ENCODE assay signal across 14 mouse cellular contexts in the genomic region with DNA sequence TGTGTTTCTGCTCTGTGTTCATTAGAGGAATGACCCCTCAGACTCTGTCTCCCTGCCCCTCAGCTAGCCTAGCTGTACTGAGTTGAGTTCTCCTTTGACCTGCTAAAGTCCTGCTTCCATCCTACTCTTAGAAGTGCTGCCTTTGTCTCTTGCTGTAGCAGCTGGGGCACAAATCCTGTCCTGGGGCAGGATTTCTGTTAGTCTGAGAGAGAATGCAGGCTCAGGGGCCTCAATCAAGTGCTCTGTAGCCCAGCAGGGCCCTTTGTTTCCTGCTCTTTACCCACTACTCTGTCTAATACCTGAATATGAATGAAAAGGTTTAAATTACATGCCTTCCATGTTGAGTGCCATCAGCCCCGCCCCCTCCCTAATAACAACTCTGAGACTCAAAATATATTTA. TPM values are rescaled to one million over a fixed set of nuclear protein-coding genes. Genes with fewer than 3 reads are reported as not detected.
DNase-seq lines count a peak whose midpoint lies in the region; TF ChIP-seq lines count a peak whose summit lies in the region.
"Had no signal": no experiment of that assay in that cellular context is flagged by ENCODE, and none has a peak within 500 bp of the region (broad histone marks: within the 10 kb centered on the region; RNA-seq: fewer than 3 reads in every experiment).

No protein-coding gene starts in this region.

- no peaks in the 10 kb centered on the region for H3K9me3 ChIP-seq in heart, embryonic 10.5 days
- H3K9me3 ChIP-seq in limb, embryonic 10.5 days (replicated peaks), result no peaks in the 10 kb centered on the region
- H3K9me3 ChIP-seq: liver, embryonic 13.5 days had no signal

- H3K4me1 ChIP-seq in heart, embryonic 10.5 days, result peaks cover 16% of the 10 kb centered on the region
- no peaks in the 10 kb centered on the region for H3K4me1 ChIP-seq in spleen, adult 2 months (ENCODE audit: control insufficient read depth, insufficient read depth, insufficient read length)
- no peaks in the 10 kb centered on the region for H3K4me1 ChIP-seq in limb, embryonic 10.5 days
- no peaks in the 10 kb centered on the region for H3K4me1 ChIP-seq in thymus, adult 2 months (replicated peaks; ENCODE audit: control insufficient read depth, insufficient read depth, low read length)

- DNase-seq in heart, embryonic 10.5 days (ENCODE audit: low spot score), result no peak
- DNase-seq in heart, adult 11 months, result no peak
- DNase-seq in spleen, adult 2 months (ENCODE audit: low read depth in 1 of 2, low spot score in 2 of 2), result no peak
- DNase-seq in spleen, postnatal 14 days (ENCODE audit: low spot score in 2 of 2), result no peak
- no peak for DNase-seq in limb, embryonic 10.5 days (ENCODE audit: low spot score)
- no peak for DNase-seq in thymus, adult 2 months
- DNase-seq in cerebellum, postnatal 25 days, result no peak
- no peak for DNase-seq in lung, postnatal 25 days (ENCODE audit: low spot score)
- DNase-seq: adrenal gland, postnatal 10 days; cerebellum, adult 11-12 months; gastrocnemius, postnatal 14 days; kidney, adult 8-10 months; liver, embryonic 13.5 days; thymus, postnatal 25 days had no signal

- H3K27ac ChIP-seq in heart, embryonic 10.5 days, result peak overlapping the region; percentile 18; the same call in 1 of the 2 replicates
- H3K27ac ChIP-seq in spleen, adult 2 months (ENCODE audit: insufficient read depth, low read length), result peak overlapping the region; percentile 9; the same call in 1 of the 2 replicates
- H3K27ac ChIP-seq in limb, embryonic 10.5 days, result 0 out of 2 replicates have a peak overlapping the region, but pooled peaks have one; percentile 7
- H3K27ac ChIP-seq in thymus, adult 2 months (ENCODE audit: control insufficient read depth, insufficient read depth, low read length), result no peak overlapping the region
- H3K27ac ChIP-seq: liver, embryonic 13.5 days had no signal

- 87% methylated on average over 1 of the region's 1 CpGs for WGBS in heart, embryonic 10.5 days
- 94% methylated on average over 1 of the region's 1 CpGs for WGBS in spleen, adult 2 months
- 87% methylated on average over 1 of the region's 1 CpGs for WGBS in limb, embryonic 10.5 days
- WGBS in thymus, adult 2 months, result 90% methylated on average over 1 of the region's 1 CpGs

- no peak overlapping the region for H3K4me3 ChIP-seq in heart, embryonic 10.5 days
- no peak overlapping the region for H3K4me3 ChIP-seq in spleen, adult 2 months (ENCODE audit: extremely low read depth, insufficient read depth, insufficient read length)
- no peak overlapping the region for H3K4me3 ChIP-seq in limb, embryonic 10.5 days
- H3K4me3 ChIP-seq in thymus, adult 2 months (ENCODE audit: control insufficient read depth, insufficient read depth, low read length), result no peak overlapping the region
- H3K4me3 ChIP-seq: liver, embryonic 13.5 days had no signal

- TF ChIP-seq CTCF in spleen, adult 2 months (IDR thresholded peaks at IDR 0.05; ENCODE audit: extremely low read depth, insufficient read depth, insufficient read length, insufficient replicate concordance), result no peak
- no peak for TF ChIP-seq CTCF in thymus, adult 2 months (IDR thresholded peaks at IDR 0.05; ENCODE audit: borderline replicate concordance, control insufficient read depth, extremely low read depth, insufficient read depth, low read length, poor library complexity)

- no peaks in the 10 kb centered on the region for H3K27me3 ChIP-seq in heart, embryonic 10.5 days (ENCODE audit: insufficient read depth, poor library complexity, severe bottlenecking)
- no peaks in the 10 kb centered on the region for H3K27me3 ChIP-seq in spleen, adult 2 months (ENCODE audit: control insufficient read depth, insufficient read depth, low read length)
- H3K27me3 ChIP-seq in limb, embryonic 10.5 days (ENCODE audit: low read depth, poor library complexity, severe bottlenecking), result no peaks in the 10 kb centered on the region
- H3K27me3 ChIP-seq in thymus, adult 2 months (ENCODE audit: control insufficient read depth, insufficient read depth, low read length), result no peaks in the 10 kb centered on the region
- H3K27me3 ChIP-seq: liver, embryonic 13.5 days had no signal

- no peak for TF ChIP-seq POLR2A in spleen, adult 2 months (IDR thresholded peaks at IDR 0.05; ENCODE audit: low read depth, low read length)
- TF ChIP-seq POLR2A in thymus, adult 2 months (IDR thresholded peaks at IDR 0.05; ENCODE audit: control insufficient read depth, extremely low read depth, insufficient read depth, low read length, poor library complexity), result no peak

- 0 out of 2 replicates have a peak, but pooled peaks cover 7% of the 10 kb centered on the region for H3K36me3 ChIP-seq in heart, embryonic 10.5 days
- peaks cover 2% of the 10 kb centered on the region; the same call in 1 of the 2 replicates for H3K36me3 ChIP-seq in spleen, adult 2 months (ENCODE audit: control insufficient read depth, insufficient read depth, low read length)
- H3K36me3 ChIP-seq in limb, embryonic 10.5 days, result peaks cover 6% of the 10 kb centered on the region; the same call in 1 of the 2 replicates
- H3K36me3 ChIP-seq in thymus, adult 2 months (ENCODE audit: control insufficient read depth, insufficient read depth, low read length), result no peaks in the 10 kb centered on the region

RNA-seq across cellular contexts. Expression of gene Klhl7, which starts 23.8 kb away (rescaled TPM):
- 45.0 and 47.4 TPM in 2 replicates for polyA plus RNA-seq in heart, embryonic 10.5 days (2016; fragmentation: Nextera tagmentation; extraction: Ambion mirVana)
- 0.95 and 1.1 TPM in 2 replicates for polyA plus RNA-seq in spleen, adult 2 months (2012; rRNA removed)
- 46.8 and 51.1 TPM in 2 replicates for polyA plus RNA-seq in limb, embryonic 10.5 days (2016; fragmentation: Nextera tagmentation; extraction: Ambion mirVana)
- 2.0 and 2.7 TPM in 2 replicates for polyA plus RNA-seq in thymus, adult 2 months (2012; rRNA removed)

RNA-seq across cellular contexts. Expression of gene Nupl2, which starts 40.6 kb away (rescaled TPM):
- 15.5 and 18.3 TPM in 2 replicates for polyA plus RNA-seq in heart, embryonic 10.5 days (2016; fragmentation: Nextera tagmentation; extraction: Ambion mirVana)
- 3.6 and 4.5 TPM in 2 replicates for polyA plus RNA-seq in spleen, adult 2 months (2012; rRNA removed)
- polyA plus RNA-seq in limb, embryonic 10.5 days (2016; fragmentation: Nextera tagmentation; extraction: Ambion mirVana), result 20.2 and 22.0 TPM in 2 replicates
- 6.0 and 7.1 TPM in 2 replicates for polyA plus RNA-seq in thymus, adult 2 months (2012; rRNA removed)

Comparison
In these comparisons a context has a peak if more than half of its experiments do, and no peak if none do; other contexts are left out.
1. RNA of gene Klhl7, which starts 23.8 kb away (polyA plus RNA-seq): 46.8 to 51.1 TPM in limb, embryonic 10.5 days and 45.0 to 47.4 TPM in heart, embryonic 10.5 days; 2.0 to 2.7 TPM in thymus, adult 2 months and 0.95 to 1.1 TPM in spleen, adult 2 months; every median in the first group is over 10 times any median in the second.